Mouse (Mus musculus): ENCODE measurements at regions not wholly inside any gene's neighbourhood (a gene's known extent, or its start where the extent isn't known, plus 50 kb on each side); places are given as distances from the start of the nearest gene placed in this dataset.

GRCm38 (mm10) chr16:72152920-72153319 lies 155.2 kb upstream of the Robo1 start:
- Histone ChIP-seq H3K9ac (replicated peaks; ENCODE audit: low read length) (no peak overlapping the region), H3K9me3 (ENCODE audit: low read length) (no peaks in the 10 kb centered on the region), H3K4me1 (ENCODE audit: insufficient read depth, low read length) (no peaks in the 10 kb centered on the region), H3K27me3 (ENCODE audit: insufficient read depth, low read length) (no peaks in the 10 kb centered on the region), H3K4me3 (ENCODE audit: low read length) (no peak overlapping the region), H3K36me3 (ENCODE audit: insufficient read depth, low read length) (no peaks in the 10 kb centered on the region), H3K4me2 (ENCODE audit: low read depth, low read length) (no peak overlapping the region), H3K27ac (no peak overlapping the region)
- TF ChIP-seq CTCF (IDR thresholded peaks at IDR 0.05; ENCODE audit: low read depth) = no peak
- no peak for ATAC-seq
- WGBS = 74% methylated on average over 2 of the region's 2 CpGs
- DNase-seq (ENCODE audit: low spot score) = no peak

DNA sequence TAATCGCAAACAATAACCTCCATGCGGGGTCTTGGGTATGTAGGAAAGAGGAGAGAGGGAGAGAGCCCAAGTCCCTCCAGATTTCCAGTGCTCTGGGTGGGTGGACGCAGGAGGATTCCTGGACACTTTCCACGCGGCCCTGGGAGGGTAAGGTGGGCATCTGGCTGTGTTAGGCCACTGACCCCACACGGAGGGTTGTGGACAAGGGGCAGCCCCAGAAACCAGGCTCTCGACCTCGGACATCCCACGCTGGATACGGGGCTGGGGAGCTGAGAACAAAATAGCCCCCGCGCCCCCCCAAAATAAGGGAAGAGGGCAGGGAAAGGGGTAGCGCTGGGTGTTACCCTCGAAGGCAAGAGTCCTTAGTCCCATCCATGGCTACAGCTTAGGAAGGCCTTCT lies 150.2 kb upstream of the Robo1 start:
- ATAC-seq (no peak), DNase-seq (ENCODE audit: low spot score) (no peak)
- no peak overlapping the region for H3K9ac ChIP-seq (replicated peaks; ENCODE audit: low read length)
- WGBS = 95% methylated on average over 14 of the region's 14 CpGs
- no peak overlapping the region for H3K4me3 ChIP-seq (ENCODE audit: low read length)
- no peak overlapping the region for H3K4me2 ChIP-seq (ENCODE audit: low read depth, low read length)
- H3K9me3 ChIP-seq (ENCODE audit: low read length) = no peaks in the 10 kb centered on the region
- H3K36me3 ChIP-seq (ENCODE audit: insufficient read depth, low read length) = no peaks in the 10 kb centered on the region
- no peaks in the 10 kb centered on the region for H3K27me3 ChIP-seq (ENCODE audit: insufficient read depth, low read length)
- no peaks in the 10 kb centered on the region for H3K4me1 ChIP-seq (ENCODE audit: insufficient read depth, low read length)
- TF ChIP-seq CTCF (IDR thresholded peaks at IDR 0.05; ENCODE audit: low read depth) = no peak
- no peak overlapping the region for H3K27ac ChIP-seq

- no peak for TF ChIP-seq CTCF (IDR thresholded peaks at IDR 0.05; ENCODE audit: low read depth)
- H3K4me3 ChIP-seq (ENCODE audit: low read length) = no peak overlapping the region
- DNase-seq (ENCODE audit: low spot score) (no peak), ATAC-seq (no peak)
- H3K27me3 ChIP-seq (ENCODE audit: insufficient read depth, low read length) = no peaks in the 10 kb centered on the region
- no peaks in the 10 kb centered on the region for H3K9me3 ChIP-seq (ENCODE audit: low read length)
- H3K27ac ChIP-seq = no peak overlapping the region
- WGBS = 80% methylated on average over 4 of the region's 4 CpGs
- H3K36me3 ChIP-seq (ENCODE audit: insufficient read depth, low read length) = no peaks in the 10 kb centered on the region
- no peak overlapping the region for H3K9ac ChIP-seq (replicated peaks; ENCODE audit: low read length)
- no peaks in the 10 kb centered on the region for H3K4me1 ChIP-seq (ENCODE audit: insufficient read depth, low read length)
- no peak overlapping the region for H3K4me2 ChIP-seq (ENCODE audit: low read depth, low read length)
These were observed 148.7 kb upstream of the Robo1 start for GRCm38 (mm10) chr16:72159411-72159810.

DNA sequence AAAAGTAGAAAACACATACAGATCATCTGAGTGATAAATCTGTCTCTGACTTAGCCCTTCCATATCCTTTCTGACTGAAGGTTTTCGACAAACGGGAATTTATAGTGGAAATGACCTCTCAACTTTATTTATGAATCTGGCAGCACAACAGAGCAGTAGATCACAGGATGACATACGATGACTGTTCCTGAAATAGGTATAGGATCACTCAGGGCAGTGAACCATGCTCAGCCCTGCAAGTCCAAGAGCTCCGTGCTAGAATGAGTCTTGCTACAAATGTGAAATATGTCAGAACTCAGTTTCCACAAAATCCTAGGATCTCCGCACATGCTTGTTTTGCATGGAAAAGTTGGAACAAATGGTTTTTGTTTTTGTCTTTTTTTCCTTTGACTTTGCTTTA lies 132.4 kb upstream of the Robo1 start:
- no peak overlapping the region for H3K9ac ChIP-seq (replicated peaks; ENCODE audit: low read length)
- 90% methylated on average over 5 of the region's 5 CpGs for WGBS
- H3K27me3 ChIP-seq (ENCODE audit: insufficient read depth, low read length) = no peaks in the 10 kb centered on the region
- H3K4me3 ChIP-seq (ENCODE audit: low read length) = no peak overlapping the region
- no peak overlapping the region for H3K4me2 ChIP-seq (ENCODE audit: low read depth, low read length)
- TF ChIP-seq CTCF (IDR thresholded peaks at IDR 0.05; ENCODE audit: low read depth) = no peak
- no peak for DNase-seq (ENCODE audit: low spot score)
- H3K9me3 ChIP-seq (ENCODE audit: low read length) = no peaks in the 10 kb centered on the region
- ATAC-seq = no peak
- no peaks in the 10 kb centered on the region for H3K36me3 ChIP-seq (ENCODE audit: insufficient read depth, low read length)
- no peaks in the 10 kb centered on the region for H3K4me1 ChIP-seq (ENCODE audit: insufficient read depth, low read length)
- no peak overlapping the region for H3K27ac ChIP-seq

GRCm38 (mm10) chr16:72194320-72194719 lies 113.8 kb upstream of the Robo1 start:
- TF ChIP-seq CTCF (IDR thresholded peaks at IDR 0.05; ENCODE audit: low read depth) = no peak
- H3K9ac ChIP-seq (replicated peaks; ENCODE audit: low read length) = no peak overlapping the region
- no peak for DNase-seq (ENCODE audit: low spot score)
- no peak overlapping the region for H3K4me2 ChIP-seq (ENCODE audit: low read depth, low read length)
- 3% methylated on average over 1 of the region's 1 CpGs for WGBS
- H3K4me3 ChIP-seq (ENCODE audit: low read length) = no peak overlapping the region
- no peaks in the 10 kb centered on the region for H3K27me3 ChIP-seq (ENCODE audit: insufficient read depth, low read length)
- no peaks in the 10 kb centered on the region for H3K4me1 ChIP-seq (ENCODE audit: insufficient read depth, low read length)
- no peak for ATAC-seq
- no peaks in the 10 kb centered on the region for H3K9me3 ChIP-seq (ENCODE audit: low read length)
- no peak overlapping the region for H3K27ac ChIP-seq
- no peaks in the 10 kb centered on the region for H3K36me3 ChIP-seq (ENCODE audit: insufficient read depth, low read length)

DNA sequence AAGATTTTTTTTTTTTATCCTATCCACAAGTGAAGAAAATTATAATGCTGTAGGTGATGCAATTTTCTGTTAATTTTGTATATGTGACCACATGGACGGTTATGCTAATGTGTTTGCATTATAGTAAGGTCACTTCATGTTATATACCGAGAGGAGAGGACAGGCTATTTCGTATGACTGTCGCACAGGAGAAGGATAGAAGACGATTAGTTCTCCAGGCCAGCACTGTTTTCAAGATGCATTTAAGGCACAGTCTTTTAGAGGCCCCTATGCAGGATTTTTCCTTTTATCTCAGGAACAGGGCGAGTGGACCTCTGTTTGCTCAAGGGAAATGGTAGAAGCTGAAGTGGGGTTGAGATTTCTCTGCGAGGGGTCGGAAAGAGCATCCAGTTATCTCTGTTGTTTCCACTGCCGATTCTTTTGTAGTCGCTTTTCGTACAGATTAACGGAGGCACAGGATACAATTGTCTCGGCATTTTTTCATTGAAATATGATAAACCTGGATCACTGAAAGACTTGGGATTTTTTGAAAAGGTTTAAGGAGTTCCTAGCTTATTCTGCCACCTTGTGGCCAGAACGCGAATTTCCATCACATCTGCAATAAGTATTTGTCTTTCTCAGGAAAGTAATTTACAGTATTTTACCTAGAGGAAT lies 92.6 kb upstream of the Robo1 start:
- no peaks in the 10 kb centered on the region for H3K4me1 ChIP-seq (ENCODE audit: insufficient read depth, low read length)
- H3K27ac ChIP-seq = no peak overlapping the region
- H3K4me3 ChIP-seq (ENCODE audit: low read length) = peak overlapping the region; percentile 27
- peak overlapping the region; percentile 33; the same call in 1 of the 2 replicates for H3K9ac ChIP-seq (replicated peaks; ENCODE audit: low read length)
- WGBS = 34% methylated on average over 15 of the region's 15 CpGs
- peaks cover 4% of the 10 kb centered on the region; the same call in 1 of the 2 replicates for H3K27me3 ChIP-seq (ENCODE audit: insufficient read depth, low read length)
- TF ChIP-seq CTCF (IDR thresholded peaks at IDR 0.05; ENCODE audit: low read depth) = peak; percentile 79
- ATAC-seq (peak; percentile 40; the same call in 1 of the 2 replicates), DNase-seq (ENCODE audit: low spot score) (peak; percentile 91)
- H3K9me3 ChIP-seq (ENCODE audit: low read length) = no peaks in the 10 kb centered on the region
- H3K36me3 ChIP-seq (ENCODE audit: insufficient read depth, low read length) = no peaks in the 10 kb centered on the region
- H3K4me2 ChIP-seq (ENCODE audit: low read depth, low read length) = peak overlapping the region; percentile 51

DNA sequence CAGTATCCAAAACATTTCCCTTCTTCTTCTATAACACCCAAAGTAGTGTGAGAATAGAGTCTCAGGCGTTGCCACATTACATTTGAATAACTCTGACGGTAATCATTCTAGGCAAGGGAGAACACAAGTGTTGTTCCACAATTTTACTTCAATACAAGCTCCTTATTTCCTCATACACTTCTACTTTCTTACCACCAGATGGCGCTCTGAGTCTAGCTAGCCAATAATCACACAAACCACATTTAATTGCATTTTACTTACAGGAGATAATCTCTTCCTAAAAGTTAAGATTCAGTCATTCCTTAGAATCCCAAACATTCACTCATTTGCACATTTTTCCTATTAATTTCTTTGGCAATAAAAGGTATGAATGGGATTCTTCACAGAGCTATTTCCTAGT lies 90.1 kb upstream of the Robo1 start:
- TF ChIP-seq CTCF (IDR thresholded peaks at IDR 0.05; ENCODE audit: low read depth) = peak; percentile 93
- H3K9me3 ChIP-seq (ENCODE audit: low read length) = no peaks in the 10 kb centered on the region
- WGBS = 3% methylated on average over 3 of the region's 3 CpGs
- DNase-seq (ENCODE audit: low spot score) (peak; percentile 77), ATAC-seq (no peak)
- no peak overlapping the region for H3K27ac ChIP-seq
- H3K4me1 ChIP-seq (ENCODE audit: insufficient read depth, low read length) = no peaks in the 10 kb centered on the region
- no peak overlapping the region for H3K4me2 ChIP-seq (ENCODE audit: low read depth, low read length)
- no peaks in the 10 kb centered on the region for H3K36me3 ChIP-seq (ENCODE audit: insufficient read depth, low read length)
- peaks cover 4% of the 10 kb centered on the region; the same call in 1 of the 2 replicates for H3K27me3 ChIP-seq (ENCODE audit: insufficient read depth, low read length)
- H3K4me3 ChIP-seq (ENCODE audit: low read length) = no peak overlapping the region
- H3K9ac ChIP-seq (replicated peaks; ENCODE audit: low read length) = no peak overlapping the region

Data from hindbrain, postnatal 0 days (tissue).